Comparison of ENCODE assay signal across 16 mouse cellular contexts in genomic region chr11:87465990-87466593, GRCm38 (mm10).
DNase-seq lines count a peak whose midpoint lies in the region; ATAC-seq and TF ChIP-seq lines count a peak whose summit lies in the region.
"Had no signal": no experiment of that assay in that cellular context is flagged by ENCODE, and none has a peak within 500 bp of the region (broad histone marks: within the 10 kb centered on the region; RNA-seq: fewer than 3 reads in every experiment).

No protein-coding gene starts in this region.

- dilution Hi-C loops in CH12.LX (cut with MboI; ENCODE audit: extremely low pct_ligation_motif_present, extremely low pct_unique_long_range_greater_than_20kb, low sequenced_read_pairs) = no loop called here

- H3K9me3 ChIP-seq in CH12.LX (replicated peaks; ENCODE audit: low read length) = no peaks in the 10 kb centered on the region
- H3K9me3 ChIP-seq in intestine, postnatal 0 days (ENCODE audit: control insufficient read depth) = no peaks in the 10 kb centered on the region
- H3K9me3 ChIP-seq in midbrain, embryonic 13.5 days = no peaks in the 10 kb centered on the region
- H3K9me3 ChIP-seq: embryonic facial prominence, embryonic 10.5 days had no signal

- in situ Hi-C loops in CH12.LX (cut with MboI; ENCODE audit: low pct_ligation_motif_present, low pct_unique_long_range_greater_than_20kb, low sequenced_read_pairs) = no loop called here

- peak; percentile 20; the same call in 1 of the 2 replicates for TF ChIP-seq POLR2A in CH12.LX (IDR thresholded peaks at IDR 0.05; ENCODE audit: low read depth, low read length)

- no peak overlapping the region for H3K4me3 ChIP-seq in CH12.LX (replicated peaks in 1 of 3; ENCODE audit: low read depth in 2 of 3, low read length in 2 of 3, poor library complexity in 1 of 3)
- no peak overlapping the region for H3K4me3 ChIP-seq in intestine, postnatal 0 days (ENCODE audit: low read depth, low read length)
- no peak overlapping the region for H3K4me3 ChIP-seq in midbrain, embryonic 13.5 days (replicated peaks)
- H3K4me3 ChIP-seq: embryonic facial prominence, embryonic 10.5 days had no signal

- DNase-seq in heart, adult 11 months = peak; percentile 90
- no peak for DNase-seq in heart, postnatal 10 days
- peak; percentile 64 for DNase-seq in CH12.LX (ENCODE audit: extremely low read depth)
- DNase-seq in adrenal gland, postnatal 25 days = no peak
- DNase-seq: cerebellum, adult 11-12 months; kidney, adult 9 months; layer of hippocampus, adult 9-11 months; right cerebral cortex, postnatal 25 days; thymus, postnatal 4 days had no signal

- intact Hi-C loops in heart, postnatal 10 days (cut with DNase I) = no loop called here

- no peaks in the 10 kb centered on the region for H3K79me2 ChIP-seq in CH12.LX (replicated peaks; ENCODE audit: control insufficient read depth, extremely low read depth, insufficient read depth, poor library complexity, severe bottlenecking)

- no peak for TF ChIP-seq RAD21 in CH12.LX (IDR thresholded peaks at IDR 0.05; ENCODE audit: low read depth, low read length)

- WGBS in intestine, postnatal 0 days = 50% methylated on average over 6 of the region's 6 CpGs
- WGBS in midbrain, embryonic 13.5 days = 78% methylated on average over 6 of the region's 6 CpGs

- no peak overlapping the region for H3K27ac ChIP-seq in CH12.LX (ENCODE audit: insufficient read depth, low read depth)
- H3K27ac ChIP-seq in intestine, postnatal 0 days (ENCODE audit: low read depth, low read length) = 0 out of 2 replicates have a peak overlapping the region, but pooled peaks have one; percentile 8
- H3K27ac ChIP-seq in midbrain, embryonic 13.5 days = no peak overlapping the region
- H3K27ac ChIP-seq: embryonic facial prominence, embryonic 10.5 days; hindbrain, embryonic 14.5 days had no signal

- TF ChIP-seq CTCF in CH12.LX (conservative IDR thresholded peaks at IDR 0.05 in 1 of 2, IDR thresholded peaks at IDR 0.05 in 1 of 2; ENCODE audit: low read depth in 2 of 2, low read length in 2 of 2) = no peak
- no peak for TF ChIP-seq CTCF in intestine, postnatal 0 days (IDR thresholded peaks at IDR 0.05; ENCODE audit: low read depth)

- peaks cover 13 to 55% of the 10 kb centered on the region in 2 experiments for H3K4me1 ChIP-seq in CH12.LX (ENCODE audit: control insufficient read depth in 1 of 2, insufficient read depth in 2 of 2)
- H3K4me1 ChIP-seq in intestine, postnatal 0 days (replicated peaks; ENCODE audit: control insufficient read depth, insufficient read depth, low read length) = no peaks in the 10 kb centered on the region
- no peaks in the 10 kb centered on the region; the same call in 1 of the 2 replicates for H3K4me1 ChIP-seq in midbrain, embryonic 13.5 days (replicated peaks)

- ATAC-seq in intestine, postnatal 0 days = peak; percentile 3; the same call in 1 of the 2 replicates
- ATAC-seq in megakaryocyte, adult 5-6 weeks (ENCODE audit: poor library complexity, severe bottlenecking) = peak; percentile 26
- no peak for ATAC-seq in erythroid progenitor cell, adult 5-6 weeks (replicated peaks; ENCODE audit: low FRiP score, poor library complexity, severe bottlenecking)
- ATAC-seq in midbrain, embryonic 13.5 days = no peak

- H3K36me3 ChIP-seq in CH12.LX (replicated peaks in 1 of 2; ENCODE audit: control insufficient read depth in 1 of 2, insufficient read depth in 1 of 2, low read length in 1 of 2) = no peaks in the 10 kb centered on the region
- no peaks in the 10 kb centered on the region for H3K36me3 ChIP-seq in intestine, postnatal 0 days (ENCODE audit: control insufficient read depth, insufficient read depth)
- no peaks in the 10 kb centered on the region for H3K36me3 ChIP-seq in midbrain, embryonic 13.5 days
- H3K36me3 ChIP-seq: embryonic facial prominence, embryonic 10.5 days had no signal

- H3K9ac ChIP-seq in CH12.LX (ENCODE audit: insufficient read depth, low read depth) = no peak overlapping the region
- no peak overlapping the region for H3K9ac ChIP-seq in intestine, postnatal 0 days (ENCODE audit: low read depth, low read length)
- no peak overlapping the region for H3K9ac ChIP-seq in midbrain, embryonic 13.5 days (replicated peaks)
- H3K9ac ChIP-seq: hindbrain, embryonic 14.5 days had no signal

- H3K4me2 ChIP-seq in CH12.LX (ENCODE audit: insufficient read depth, low read depth, poor library complexity, severe bottlenecking) = no peak overlapping the region
- no peak overlapping the region for H3K4me2 ChIP-seq in intestine, postnatal 0 days (replicated peaks; ENCODE audit: low read depth)
- H3K4me2 ChIP-seq in midbrain, embryonic 13.5 days (replicated peaks) = no peak overlapping the region
- H3K4me2 ChIP-seq: hindbrain, embryonic 14.5 days; midbrain, embryonic 11.5 days had no signal

- TF ChIP-seq EP300 in CH12.LX (IDR thresholded peaks at IDR 0.05; ENCODE audit: low read length) = no peak

- H3K27me3 ChIP-seq in CH12.LX (replicated peaks) = no peaks in the 10 kb centered on the region
- H3K27me3 ChIP-seq in intestine, postnatal 0 days (replicated peaks; ENCODE audit: control insufficient read depth, insufficient read depth, low read length) = no peaks in the 10 kb centered on the region
- H3K27me3 ChIP-seq in midbrain, embryonic 13.5 days = no peaks in the 10 kb centered on the region

TF ChIP-seq in CH12.LX, 34 proteins besides CTCF, POLR2A, EP300 and RAD21:
- TF ChIP-seq ELF1 (IDR thresholded peaks at IDR 0.05; ENCODE audit: low read depth, low read length) (peak; percentile 43; the same call in 1 of the 2 replicates), ETS1 (conservative IDR thresholded peaks at IDR 0.05; ENCODE audit: low read depth, low read length) (no peak), HCFC1 (IDR thresholded peaks at IDR 0.05; ENCODE audit: low read depth, low read length) (no peak)

Comparison
In these comparisons a context has a peak if more than half of its experiments do, and no peak if none do; other contexts are left out.
1. DNase-seq: peak in heart, adult 11 months (single experiment) and CH12.LX (single experiment); none in heart, postnatal 10 days (0 of 2) and adrenal gland, postnatal 25 days (single experiment).
2. ATAC-seq: peak in intestine, postnatal 0 days (single experiment) and megakaryocyte, adult 5-6 weeks (single experiment); none in erythroid progenitor cell, adult 5-6 weeks (single experiment) and midbrain, embryonic 13.5 days (single experiment).